24 mouse cellular contexts compared by ENCODE assay signal in genomic region chr5:111014960-111015359, GRCm38 (mm10).
A peak's percentile ranks its signal among the peaks of the same experiment; 100 is the strongest.
DNase-seq lines count a peak whose midpoint lies in the region; ATAC-seq and TF ChIP-seq lines count a peak whose summit lies in the region.
"Had no signal": no experiment of that assay in that cellular context is flagged by ENCODE, and none has a peak within 500 bp of the region (broad histone marks: within the 10 kb centered on the region; RNA-seq: fewer than 3 reads in every experiment).

No protein-coding gene starts in this region.

- no peaks in the 10 kb centered on the region for H3K27me3 ChIP-seq in forebrain, embryonic 13.5 days
- H3K27me3 ChIP-seq in forebrain, embryonic 11.5 days (ENCODE audit: control insufficient read depth, insufficient read depth, low read length): no peaks in the 10 kb centered on the region
- no peaks in the 10 kb centered on the region for H3K27me3 ChIP-seq in neural tube, embryonic 15.5 days (replicated peaks)
- H3K27me3 ChIP-seq: heart, embryonic 15.5 days; limb, embryonic 13.5 days; liver, embryonic 13.5 days; lung, embryonic 15.5 days; midbrain, embryonic 12.5 days; Patski had no signal

- 21% methylated on average over 4 of the region's 4 CpGs for WGBS in forebrain, embryonic 13.5 days
- WGBS in forebrain, embryonic 11.5 days: 56% methylated on average over 4 of the region's 4 CpGs
- WGBS in neural tube, embryonic 15.5 days: 32% methylated on average over 4 of the region's 4 CpGs

- H3K9me3 ChIP-seq in forebrain, embryonic 13.5 days (replicated peaks): peaks cover 4% of the 10 kb centered on the region
- no peaks in the 10 kb centered on the region; the same call in 1 of the 2 replicates for H3K9me3 ChIP-seq in forebrain, embryonic 11.5 days (ENCODE audit: control insufficient read depth, low read length)
- H3K9me3 ChIP-seq in neural tube, embryonic 15.5 days (replicated peaks): no peaks in the 10 kb centered on the region
- H3K9me3 ChIP-seq: heart, embryonic 15.5 days; liver, embryonic 13.5 days; lung, embryonic 15.5 days had no signal

- H3K4me2 ChIP-seq in forebrain, embryonic 13.5 days: no peak overlapping the region
- no peak overlapping the region for H3K4me2 ChIP-seq in forebrain, embryonic 11.5 days (ENCODE audit: low read depth, low read length, severe bottlenecking)
- H3K4me2 ChIP-seq in neural tube, embryonic 15.5 days: no peak overlapping the region
- H3K4me2 ChIP-seq: heart, embryonic 15.5 days; limb, embryonic 13.5 days; liver, embryonic 13.5 days; lung, embryonic 15.5 days; midbrain, embryonic 12.5 days had no signal

- TF ChIP-seq POLR2A in brain, embryonic 14.5 days (IDR thresholded peaks at IDR 0.05; ENCODE audit: borderline replicate concordance, extremely low read depth, insufficient read depth, insufficient read length, poor library complexity, severe bottlenecking): no peak

- H3K27ac ChIP-seq in forebrain, embryonic 13.5 days: peak overlapping the region; percentile 76
- no peak overlapping the region for H3K27ac ChIP-seq in forebrain, embryonic 11.5 days (ENCODE audit: low read depth, low read length)
- no peak overlapping the region for H3K27ac ChIP-seq in layer of hippocampus, adult 2 months
- 0 out of 2 replicates have a peak overlapping the region, but pooled peaks have one; percentile 18 for H3K27ac ChIP-seq in neural tube, embryonic 15.5 days (replicated peaks)
- H3K27ac ChIP-seq: heart, embryonic 15.5 days; limb, embryonic 13.5 days; liver, embryonic 13.5 days; lung, embryonic 15.5 days; macrophage; midbrain, embryonic 12.5 days had no signal

- H3K4me3 ChIP-seq in forebrain, embryonic 13.5 days: no peak overlapping the region
- H3K4me3 ChIP-seq in forebrain, embryonic 11.5 days (ENCODE audit: low read depth, low read length): no peak overlapping the region
- H3K4me3 ChIP-seq in layer of hippocampus, adult 2 months: no peak overlapping the region
- no peak overlapping the region for H3K4me3 ChIP-seq in neural tube, embryonic 15.5 days (replicated peaks)
- H3K4me3 ChIP-seq: heart, embryonic 15.5 days; limb, embryonic 13.5 days; liver, embryonic 13.5 days; lung, embryonic 15.5 days; midbrain, embryonic 12.5 days had no signal

- peaks cover 9% of the 10 kb centered on the region for H3K36me3 ChIP-seq in forebrain, embryonic 13.5 days (ENCODE audit: poor library complexity, severe bottlenecking)
- H3K36me3 ChIP-seq in forebrain, embryonic 11.5 days (ENCODE audit: control insufficient read depth, insufficient read depth, low read length): no peaks in the 10 kb centered on the region
- no peaks in the 10 kb centered on the region for H3K36me3 ChIP-seq in neural tube, embryonic 15.5 days
- H3K36me3 ChIP-seq: heart, embryonic 15.5 days; liver, embryonic 13.5 days; lung, embryonic 15.5 days had no signal

- no peak for DNase-seq in forebrain, embryonic 11.5 days (ENCODE audit: low spot score)
- peak; percentile 48 to 49 for DNase-seq in layer of hippocampus, adult 2 months (ENCODE audit: low spot score in 2 of 2)
- DNase-seq in layer of hippocampus, postnatal 36 days: no peak
- peak; percentile 88 for DNase-seq in brain, embryonic 14.5 days (ENCODE audit: low read depth)
- no peak for DNase-seq in heart, postnatal 10 days
- DNase-seq: adrenal gland, postnatal 14 days; cerebellum, adult 18-20 months; cerebellum, postnatal 25 days; embryo, embryonic 11 days; gastrocnemius, postnatal 36 days; kidney, adult 18-20 months; kidney, postnatal 10 days; liver, embryonic 13.5 days; spleen, adult 18-20 months; thymus, postnatal 25 days had no signal

- intact Hi-C loops in heart, postnatal 10 days (cut with DNase I): no loop called here

- peaks cover 65% of the 10 kb centered on the region for H3K4me1 ChIP-seq in forebrain, embryonic 13.5 days
- H3K4me1 ChIP-seq in forebrain, embryonic 11.5 days (replicated peaks; ENCODE audit: control insufficient read depth, insufficient read depth, low read length): peaks cover 4% of the 10 kb centered on the region; the same call in 1 of the 2 replicates
- H3K4me1 ChIP-seq in neural tube, embryonic 15.5 days: peaks cover 63% of the 10 kb centered on the region
- H3K4me1 ChIP-seq: liver, embryonic 13.5 days had no signal

- no peak overlapping the region for H3K9ac ChIP-seq in forebrain, embryonic 13.5 days
- no peak overlapping the region for H3K9ac ChIP-seq in forebrain, embryonic 11.5 days (ENCODE audit: low read length)
- no peak overlapping the region for H3K9ac ChIP-seq in neural tube, embryonic 15.5 days (replicated peaks)
- H3K9ac ChIP-seq: heart, embryonic 15.5 days; limb, embryonic 13.5 days; liver, embryonic 13.5 days; lung, embryonic 15.5 days; midbrain, embryonic 12.5 days had no signal

- no peak for TF ChIP-seq CTCF in layer of hippocampus, adult 2 months (conservative IDR thresholded peaks at IDR 0.05)
- no peak for TF ChIP-seq CTCF in brain, embryonic 14.5 days (IDR thresholded peaks at IDR 0.05; ENCODE audit: borderline replicate concordance, extremely low read depth, insufficient read depth, insufficient read length)

- peak; percentile 43; the same call in 1 of the 2 replicates for ATAC-seq in forebrain, embryonic 13.5 days
- no peak for ATAC-seq in forebrain, embryonic 11.5 days (replicated peaks; ENCODE audit: low FRiP score)
- no peak for ATAC-seq in neural tube, embryonic 15.5 days (ENCODE audit: low FRiP score)
- ATAC-seq: CD4-positive, CD25-positive, alpha-beta regulatory T cell, adult 4 months; Patski had no signal

Comparison
In these comparisons a context has a peak if more than half of its experiments do, and no peak if none do; other contexts are left out.
1. H3K27ac ChIP-seq: peak in forebrain, embryonic 13.5 days (single experiment) and neural tube, embryonic 15.5 days (single experiment); none in forebrain, embryonic 11.5 days (single experiment) and layer of hippocampus, adult 2 months (single experiment).
2. DNase-seq: peak in layer of hippocampus, adult 2 months (2 of 2) and brain, embryonic 14.5 days (single experiment); none in forebrain, embryonic 11.5 days (single experiment), layer of hippocampus, postnatal 36 days (0 of 2) and heart, postnatal 10 days (0 of 2).